Mouse (Mus musculus) heart, embryonic 11.5 days (tissue): ENCODE data around the gene Trib2. TPM values are rescaled to one million over a fixed set of nuclear protein-coding genes. Genes with fewer than 3 reads are reported as not detected.

ENCODE experiments used
- ATAC-seq: fragments of 200-750 bp; cut with Nextera tagmentation; replicated peaks from 2 replicates; pipeline ENCODE4 v1.8.0; 2017; ENCODE audit warnings: moderate library complexity; ENCODE audit not compliant: insufficient number of reproducible peaks, low FRiP score, low TSS enrichment
- H3K27ac ChIP-seq: fragments of 300-500 bp; sonication (generic); 2 replicates; pipeline ENCODE4 v1.5.1; 2014; ENCODE audit warnings: mild to moderate bottlenecking, low read depth, low read length
- H3K27me3 ChIP-seq: fragments of 300-500 bp; sonication (generic); 2 replicates; pipeline ENCODE4 v1.6.1; 2014; ENCODE audit warnings: mild to moderate bottlenecking, low read length, mixed read lengths; ENCODE audit not compliant: control insufficient read depth, insufficient read depth
- H3K36me3 ChIP-seq: fragments of 300-500 bp; sonication (generic); 2 replicates; pipeline ENCODE4 v1.6.1; 2014; ENCODE audit warnings: mild to moderate bottlenecking, low read length, moderate library complexity, mixed read lengths; ENCODE audit not compliant: control insufficient read depth, insufficient read depth
- H3K4me1 ChIP-seq: fragments of 300-500 bp; sonication (generic); 2 replicates; pipeline ENCODE4 v1.6.1; 2014; ENCODE audit warnings: low read length; ENCODE audit not compliant: control insufficient read depth, insufficient read depth
- H3K4me2 ChIP-seq: fragments of 300-500 bp; sonication (generic); 2 replicates; pipeline ENCODE4 v1.6.1; 2014; ENCODE audit warnings: mild to moderate bottlenecking, moderate library complexity
- H3K4me3 ChIP-seq: fragments of 300-500 bp; sonication (generic); 2 replicates; pipeline ENCODE4 v1.5.1; 2014; ENCODE audit warnings: low read depth, low read length
- H3K9ac ChIP-seq: fragments of 300-500 bp; sonication (generic); 2 replicates; pipeline ENCODE4 v1.6.1; 2014; ENCODE audit warnings: mild to moderate bottlenecking, low read depth, low read length, moderate library complexity
- H3K9me3 ChIP-seq: fragments of 300-500 bp; sonication (generic); replicated peaks from 2 replicates; pipeline ENCODE4 v1.6.1; 2016; ENCODE audit warnings: low read length; ENCODE audit not compliant: control insufficient read depth
- WGBS: fragments of 180-500 bp; shearing (Covaris S2); extraction: QIAGEN DNeasy Blood & Tissue Kit; methylation state at CpG from one replicate; pipeline ENCODE4 v1.1.7; 2014; ENCODE audit not compliant: insufficient replicate concordance; 5-methylcytosine and 5-hydroxymethylcytosine counted together
- polyA plus RNA-seq: library from polyadenylated mRNA; unstranded; fragments of >200 nt; fragmentation: Nextera tagmentation; extraction: Ambion mirVana; gene quantifications from 2 replicates; pipeline ENCODE4 v1.2.1, GENCODE M21; 2014

Gene Trib2
- polyA plus RNA-seq, 1 experiment from 2014 or later = 45.4 TPM

DNA sequence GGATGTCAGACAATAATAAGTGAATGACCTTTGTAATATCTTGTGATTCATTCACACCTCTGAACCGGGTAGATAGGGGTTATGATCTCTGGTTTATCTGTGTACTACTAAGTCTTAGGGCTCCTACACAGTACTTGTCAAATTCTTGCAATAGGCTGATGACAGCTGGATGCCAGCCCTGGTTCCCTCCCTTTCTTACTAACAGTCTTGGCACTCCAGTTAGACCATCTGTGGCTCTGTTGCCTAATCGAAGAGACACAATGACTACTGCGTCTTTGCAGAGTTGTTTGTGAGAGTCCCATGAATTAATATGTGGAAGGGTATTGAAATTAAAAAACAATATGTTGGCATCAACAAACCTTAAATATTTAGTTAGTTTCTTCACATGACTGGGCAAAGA is 48.2 kb downstream of the Trib2 start:
- Histone ChIP-seq H3K9me3 (no peaks in the 10 kb centered on the region), H3K4me3 (no peak overlapping the region), H3K27me3 (no peaks in the 10 kb centered on the region), H3K4me1 (no peaks in the 10 kb centered on the region), H3K4me2 (no peak overlapping the region), H3K36me3 (no peaks in the 10 kb centered on the region), H3K27ac (no peak overlapping the region), H3K9ac (no peak overlapping the region)
- 60% methylated on average over 3 of the region's 3 CpGs for WGBS
- ATAC-seq = no peak

DNA sequence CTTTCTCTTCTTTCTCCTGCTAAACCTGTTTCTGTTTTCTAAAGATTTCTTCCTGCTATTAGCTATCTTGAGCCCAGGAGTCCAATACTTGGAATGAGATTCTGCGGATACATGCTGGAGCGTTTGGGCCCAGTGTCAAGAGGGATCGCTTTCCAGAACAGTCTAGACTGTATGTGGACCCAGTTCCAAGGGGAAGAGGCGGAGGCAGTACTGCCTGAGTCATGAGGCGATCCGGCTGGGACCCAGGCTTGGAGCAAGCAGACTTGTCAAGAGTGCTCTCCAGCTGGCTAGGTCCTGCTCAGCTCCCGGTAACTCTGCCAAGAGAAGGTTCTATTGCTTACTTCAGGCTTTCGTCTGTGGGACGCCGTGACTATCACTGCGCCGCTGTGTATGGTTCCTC is 50.7 kb downstream of the Trib2 start:
- no peaks in the 10 kb centered on the region for H3K4me1 ChIP-seq
- no peak overlapping the region for H3K4me3 ChIP-seq
- H3K36me3 ChIP-seq = no peaks in the 10 kb centered on the region
- H3K27ac ChIP-seq = no peak overlapping the region
- no peak for ATAC-seq
- WGBS = 85% methylated on average over 12 of the region's 12 CpGs
- no peaks in the 10 kb centered on the region for H3K27me3 ChIP-seq
- H3K9ac ChIP-seq = no peak overlapping the region
- no peak overlapping the region for H3K4me2 ChIP-seq
- H3K9me3 ChIP-seq = no peaks in the 10 kb centered on the region

DNA sequence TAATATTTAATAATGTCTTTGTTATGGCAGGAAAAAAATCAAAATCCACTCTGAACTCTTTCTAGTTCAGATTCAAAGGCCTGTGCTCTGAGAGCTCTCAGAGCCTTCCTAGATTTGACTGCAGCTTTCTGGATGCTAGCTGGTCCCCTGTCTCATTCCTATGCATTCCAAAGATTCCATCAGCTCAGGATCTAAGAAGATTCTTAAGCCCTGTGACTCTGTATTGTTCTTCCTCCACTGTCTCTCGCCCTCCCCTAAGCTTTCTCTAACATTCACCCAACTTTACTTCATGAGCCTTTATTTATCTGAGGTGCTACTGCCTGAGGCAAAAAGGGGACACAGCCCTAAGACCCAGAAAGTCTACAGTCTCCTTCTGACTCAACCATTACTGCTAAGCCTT is 51.5 kb downstream of the Trib2 start:
- Histone ChIP-seq H3K27ac (no peak overlapping the region), H3K36me3 (no peaks in the 10 kb centered on the region), H3K4me3 (no peak overlapping the region), H3K27me3 (no peaks in the 10 kb centered on the region), H3K4me2 (no peak overlapping the region), H3K4me1 (no peaks in the 10 kb centered on the region), H3K9me3 (no peaks in the 10 kb centered on the region), H3K9ac (no peak overlapping the region)
- WGBS = 34% methylated on average over 1 of the region's 1 CpGs
- no peak for ATAC-seq

DNA sequence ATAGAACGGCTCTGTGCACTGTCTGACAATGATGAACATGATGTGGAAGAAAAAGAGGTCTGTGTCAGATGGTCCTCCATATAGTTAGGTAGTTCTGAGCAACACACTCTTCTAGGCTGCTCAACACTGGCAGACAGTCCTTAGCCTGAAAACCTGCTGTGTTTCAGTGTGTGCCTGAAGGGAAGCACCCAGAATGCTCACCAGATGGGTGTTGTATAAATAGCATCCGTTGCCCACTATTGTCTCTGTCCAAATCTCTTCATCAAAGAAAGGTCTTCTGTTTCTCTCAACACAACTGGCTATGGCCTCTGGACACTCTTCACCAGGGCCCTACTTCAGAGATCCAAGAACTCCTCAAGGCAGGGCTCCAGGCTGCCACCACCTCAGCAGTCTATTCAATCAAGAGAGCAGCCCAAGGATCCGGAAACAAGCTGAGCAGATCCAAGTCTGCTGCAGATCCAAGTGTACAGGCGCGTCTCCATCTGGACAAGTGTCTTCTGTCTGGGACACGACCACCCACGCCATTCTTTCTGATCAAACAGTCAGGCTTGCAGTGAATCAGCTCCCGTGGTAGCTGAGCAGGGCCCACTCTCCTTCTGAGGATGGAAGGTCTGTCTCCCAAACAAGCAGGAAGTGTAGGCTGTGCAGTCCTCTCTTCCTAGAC is 55.1 kb downstream of the Trib2 start:
- no peak overlapping the region for H3K27ac ChIP-seq
- no peak overlapping the region for H3K4me3 ChIP-seq
- no peak for ATAC-seq
- H3K27me3 ChIP-seq = no peaks in the 10 kb centered on the region
- no peaks in the 10 kb centered on the region for H3K9me3 ChIP-seq
- no peak overlapping the region for H3K9ac ChIP-seq
- H3K4me2 ChIP-seq = no peak overlapping the region
- 83% methylated on average over 8 of the region's 8 CpGs for WGBS
- no peaks in the 10 kb centered on the region for H3K36me3 ChIP-seq
- no peaks in the 10 kb centered on the region for H3K4me1 ChIP-seq

DNA sequence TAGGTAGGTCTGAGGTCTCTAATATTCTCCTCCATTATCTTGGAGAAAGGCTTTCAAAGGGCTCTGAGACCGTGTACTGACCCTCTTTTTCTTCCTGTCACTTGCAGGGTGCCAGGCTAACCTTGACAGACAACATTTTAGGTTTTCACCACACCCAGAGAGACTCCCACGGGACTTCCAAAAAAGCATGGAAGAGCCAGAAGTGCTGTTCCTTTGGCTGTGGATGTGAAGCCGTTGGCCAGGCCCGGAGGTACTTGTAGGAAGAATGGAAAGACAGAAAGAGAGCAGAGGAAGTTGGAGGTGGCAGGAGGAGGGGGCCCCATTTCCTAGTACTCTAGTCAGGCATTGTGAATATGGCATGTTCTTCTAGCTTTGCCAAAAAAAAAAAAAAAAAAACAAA is 56.0 kb downstream of the Trib2 start:
- WGBS = 79% methylated on average over 4 of the region's 4 CpGs
- no peak overlapping the region for H3K27ac ChIP-seq
- ATAC-seq = no peak
- H3K9me3 ChIP-seq = no peaks in the 10 kb centered on the region
- H3K27me3 ChIP-seq = no peaks in the 10 kb centered on the region
- no peak overlapping the region for H3K4me2 ChIP-seq
- H3K9ac ChIP-seq = no peak overlapping the region
- H3K4me1 ChIP-seq = no peaks in the 10 kb centered on the region
- H3K36me3 ChIP-seq = no peaks in the 10 kb centered on the region
- no peak overlapping the region for H3K4me3 ChIP-seq

DNA sequence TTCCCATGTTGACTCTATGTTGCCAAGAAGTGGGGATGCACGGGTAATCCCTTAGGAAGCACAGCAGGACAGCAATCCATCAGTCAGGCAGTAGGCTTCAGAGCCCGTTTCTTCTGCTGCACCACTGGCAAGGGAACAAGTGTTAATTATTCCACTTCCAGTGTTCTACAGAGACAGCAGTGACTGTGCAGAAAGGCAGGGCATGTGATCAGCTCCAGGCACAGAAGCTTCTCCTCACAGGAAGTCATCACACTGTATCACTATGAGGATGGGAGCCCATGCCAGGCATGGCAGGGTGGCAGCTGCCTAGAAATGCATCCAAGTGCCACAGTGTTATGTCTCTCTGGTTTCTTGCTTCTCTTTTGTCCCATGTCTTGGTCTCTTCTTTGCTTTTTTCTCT is 57.9 kb downstream of the Trib2 start:
- Histone ChIP-seq H3K36me3 (no peaks in the 10 kb centered on the region), H3K27me3 (no peaks in the 10 kb centered on the region), H3K9me3 (no peaks in the 10 kb centered on the region), H3K4me3 (no peak overlapping the region), H3K4me1 (no peaks in the 10 kb centered on the region), H3K27ac (no peak overlapping the region), H3K9ac (no peak overlapping the region), H3K4me2 (no peak overlapping the region)
- WGBS = 54% methylated on average over 2 of the region's 2 CpGs
- ATAC-seq = no peak

DNA sequence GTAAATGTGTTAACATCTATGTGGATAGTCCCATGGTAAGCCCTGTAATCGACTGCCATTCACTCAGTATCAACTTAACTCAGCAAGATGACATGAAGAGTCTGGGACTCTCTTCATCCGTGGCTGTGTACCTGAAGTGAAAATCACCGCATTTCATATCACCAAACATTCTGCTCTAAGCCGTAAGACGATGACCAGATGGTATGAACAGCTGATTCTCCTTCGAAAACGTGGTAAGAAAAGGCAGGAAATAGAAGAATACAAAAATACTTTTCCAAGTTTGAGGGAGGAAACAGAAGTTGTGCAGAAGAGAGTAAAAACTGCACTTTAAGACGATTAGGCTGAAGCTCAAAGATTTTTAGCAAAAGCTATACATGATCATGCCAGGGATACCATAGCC is 59.4 kb downstream of the Trib2 start:
- 74% methylated on average over 8 of the region's 8 CpGs for WGBS
- no peak overlapping the region for H3K4me3 ChIP-seq
- no peak overlapping the region for H3K9ac ChIP-seq
- H3K4me1 ChIP-seq = no peaks in the 10 kb centered on the region
- H3K27ac ChIP-seq = no peak overlapping the region
- no peak for ATAC-seq
- no peaks in the 10 kb centered on the region for H3K9me3 ChIP-seq
- no peaks in the 10 kb centered on the region for H3K36me3 ChIP-seq
- H3K4me2 ChIP-seq = no peak overlapping the region
- H3K27me3 ChIP-seq = no peaks in the 10 kb centered on the region

DNA sequence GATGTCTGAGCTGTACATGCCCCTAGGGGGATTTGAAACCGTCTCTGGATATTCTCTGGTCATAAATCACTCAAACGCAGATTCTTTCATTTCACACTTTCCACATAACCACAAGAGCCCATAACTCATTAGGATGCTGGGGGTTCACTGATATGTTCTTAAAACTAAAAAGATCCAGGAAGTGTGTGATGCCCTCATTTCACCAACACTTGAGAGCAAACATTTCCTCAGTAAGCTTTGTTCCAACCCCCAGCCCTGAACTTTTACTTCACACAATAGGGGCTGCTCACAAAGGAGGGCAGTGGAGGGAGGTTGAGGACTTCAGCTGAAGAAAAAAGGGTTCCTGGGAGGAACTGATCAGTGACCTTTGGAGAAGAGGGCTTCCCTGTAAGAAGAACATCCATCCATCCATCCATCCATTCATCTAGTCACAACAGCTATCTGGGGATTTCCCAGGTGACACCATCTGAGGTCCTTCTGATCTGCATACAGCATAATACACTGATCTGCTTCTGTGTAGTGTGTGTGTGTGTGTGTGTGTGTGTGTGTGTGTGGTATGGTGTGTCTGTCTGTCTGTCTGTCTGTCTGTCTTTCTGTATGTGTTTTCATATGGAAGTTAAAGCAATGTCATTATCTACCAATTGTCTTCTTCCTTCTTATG is 61.6 kb downstream of the Trib2 start:
- ATAC-seq = no peak
- Histone ChIP-seq H3K4me3 (no peak overlapping the region), H3K4me1 (no peaks in the 10 kb centered on the region), H3K27ac (no peak overlapping the region), H3K9ac (no peak overlapping the region), H3K27me3 (no peaks in the 10 kb centered on the region), H3K9me3 (no peaks in the 10 kb centered on the region), H3K4me2 (no peak overlapping the region), H3K36me3 (no peaks in the 10 kb centered on the region)
- WGBS = 63% methylated on average over 2 of the region's 2 CpGs

DNA sequence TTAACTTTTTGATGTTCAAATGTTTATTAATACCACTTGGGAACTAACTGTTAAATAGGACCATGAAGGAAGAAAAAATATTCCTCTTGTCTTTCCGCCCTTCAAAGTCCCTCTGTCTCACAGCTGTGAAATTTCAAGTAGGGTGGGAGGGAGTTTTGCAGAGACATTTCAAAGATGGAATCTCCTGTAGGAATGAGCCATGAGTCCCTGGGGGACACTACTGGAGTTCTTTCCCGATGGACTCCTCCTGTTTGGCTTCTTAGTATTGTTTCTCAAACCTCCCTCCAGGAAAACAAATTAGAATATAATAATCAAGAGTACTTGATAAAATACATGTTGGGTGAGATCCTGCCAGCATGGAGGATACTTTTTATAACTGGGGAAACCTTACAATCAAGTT is 62.1 kb downstream of the Trib2 start:
- Histone ChIP-seq H3K27me3 (no peaks in the 10 kb centered on the region), H3K36me3 (no peaks in the 10 kb centered on the region), H3K4me1 (no peaks in the 10 kb centered on the region), H3K27ac (no peak overlapping the region), H3K9ac (no peak overlapping the region), H3K4me3 (no peak overlapping the region), H3K9me3 (no peaks in the 10 kb centered on the region), H3K4me2 (no peak overlapping the region)
- no peak for ATAC-seq
- 67% methylated on average over 2 of the region's 2 CpGs for WGBS
